Mouse (Mus musculus) heart, embryonic 14.5 days (tissue): ENCODE data around the gene Cpsf3. TPM values are rescaled to one million over a fixed set of nuclear protein-coding genes. Genes with fewer than 3 reads are reported as not detected.

ENCODE experiments used
- ATAC-seq: fragments of 200-750 bp; cut with Nextera tagmentation; 2 replicates; pipeline ENCODE4 v1.8.0; 2017; ENCODE audit warnings: low read depth, moderate TSS enrichment; ENCODE audit not compliant: insufficient number of reproducible peaks, insufficient read depth, low FRiP score
- H3K27ac ChIP-seq, 2 experiments: fragments of 200-500 bp in 1 of 2; fragments of 300-500 bp in 1 of 2; sonication (generic) in 1 of 2; replicated peaks in 1 of 2; 2 replicates each; pipeline ENCODE4 v1.5.1; 2012 to 2014; ENCODE audit warnings: low read depth in 2 of 2, low read length in 2 of 2, control low read depth in 1 of 2, mild to moderate bottlenecking in 1 of 2, mixed read lengths in 1 of 2; ENCODE audit not compliant: control insufficient read depth in 1 of 2, insufficient read depth in 1 of 2
- H3K27me3 ChIP-seq: fragments of 300-500 bp; sonication (generic); 2 replicates; pipeline ENCODE4 v1.6.1; 2014; ENCODE audit warnings: mild to moderate bottlenecking, low read length, control low read depth; ENCODE audit not compliant: control insufficient read depth, insufficient read depth
- H3K36me3 ChIP-seq: fragments of 300-500 bp; sonication (generic); 2 replicates; pipeline ENCODE4 v1.6.1; 2014; ENCODE audit warnings: mild to moderate bottlenecking, control low read depth, low read length, mixed read lengths; ENCODE audit not compliant: control insufficient read depth, insufficient read depth
- H3K4me1 ChIP-seq, 2 experiments: fragments of 200-500 bp in 1 of 2; fragments of 300-500 bp in 1 of 2; sonication (generic) in 1 of 2; 2 replicates each; pipeline ENCODE4 v1.6.1; 2012 to 2014; ENCODE audit warnings: low read length in 2 of 2, control low read depth in 1 of 2, mixed read lengths in 1 of 2; ENCODE audit not compliant: control insufficient read depth in 2 of 2, insufficient read depth in 2 of 2
- H3K4me2 ChIP-seq: fragments of 300-500 bp; sonication (generic); 2 replicates; pipeline ENCODE4 v1.6.1; 2014; ENCODE audit warnings: mild to moderate bottlenecking, low read length
- H3K4me3 ChIP-seq, 2 experiments: fragments of 200-500 bp in 1 of 2; fragments of 300-500 bp in 1 of 2; sonication (generic) in 1 of 2; 2 replicates each; pipeline ENCODE4 v1.5.1; 2012 to 2014; ENCODE audit warnings: low read length in 2 of 2, mild to moderate bottlenecking in 2 of 2, control low read depth in 1 of 2, low read depth in 1 of 2, moderate library complexity in 1 of 2; ENCODE audit not compliant: control insufficient read depth in 1 of 2, insufficient read depth in 1 of 2
- H3K9ac ChIP-seq: fragments of 300-500 bp; sonication (generic); 2 replicates; pipeline ENCODE4 v1.6.1; 2014; ENCODE audit warnings: mild to moderate bottlenecking, low read length
- H3K9me3 ChIP-seq: fragments of 300-500 bp; sonication (generic); 2 replicates; pipeline ENCODE4 v1.6.1; 2016; ENCODE audit warnings: low read length, control low read depth; ENCODE audit not compliant: control insufficient read depth
- WGBS: fragments of 180-500 bp; shearing (Covaris S2); extraction: QIAGEN DNeasy Blood & Tissue Kit; methylation state at CpG from one replicate; pipeline ENCODE4 v1.1.7; 2014; 5-methylcytosine and 5-hydroxymethylcytosine counted together
- polyA plus RNA-seq: library from polyadenylated mRNA; unstranded; fragments of >200 nt; fragmentation: Nextera tagmentation; extraction: Ambion mirVana; gene quantifications from 2 replicates; pipeline ENCODE4 v1.2.1, GENCODE M21; 2014

Gene Cpsf3
- polyA plus RNA-seq, 1 experiment from 2014 or later: 70.5 TPM

DNA sequence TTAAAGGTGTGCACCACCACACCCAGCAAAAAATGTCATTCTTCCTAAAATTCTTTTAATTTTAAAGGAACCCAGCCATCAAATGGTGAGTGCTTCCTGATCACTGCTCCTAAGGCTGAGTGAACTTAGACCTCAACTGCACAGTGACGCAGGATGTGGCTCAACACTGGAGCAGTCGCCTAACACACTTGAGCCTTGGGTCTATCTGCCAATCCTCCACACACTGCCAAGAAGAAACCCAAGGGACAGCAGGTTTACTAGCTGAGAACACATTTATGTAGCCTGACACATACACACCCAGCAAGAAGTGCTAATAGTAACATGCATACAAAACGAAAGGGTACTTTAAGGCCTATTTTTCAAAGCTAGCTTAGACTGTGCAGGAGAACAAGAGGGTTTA is 41.1 kb downstream of the Cpsf3 start:
- H3K4me3 ChIP-seq: no peak overlapping the region
- H3K4me1 ChIP-seq: peaks cover 8 to 9% of the 10 kb centered on the region in 2 experiments; a peak in 3 of 4 replicates
- H3K9me3 ChIP-seq: no peaks in the 10 kb centered on the region
- 88% methylated on average over 3 of the region's 3 CpGs for WGBS
- H3K27ac ChIP-seq: no peak overlapping the region
- no peak overlapping the region for H3K4me2 ChIP-seq
- H3K27me3 ChIP-seq: no peaks in the 10 kb centered on the region
- ATAC-seq: no peak
- no peak overlapping the region for H3K9ac ChIP-seq
- H3K36me3 ChIP-seq: peaks cover 94% of the 10 kb centered on the region

DNA sequence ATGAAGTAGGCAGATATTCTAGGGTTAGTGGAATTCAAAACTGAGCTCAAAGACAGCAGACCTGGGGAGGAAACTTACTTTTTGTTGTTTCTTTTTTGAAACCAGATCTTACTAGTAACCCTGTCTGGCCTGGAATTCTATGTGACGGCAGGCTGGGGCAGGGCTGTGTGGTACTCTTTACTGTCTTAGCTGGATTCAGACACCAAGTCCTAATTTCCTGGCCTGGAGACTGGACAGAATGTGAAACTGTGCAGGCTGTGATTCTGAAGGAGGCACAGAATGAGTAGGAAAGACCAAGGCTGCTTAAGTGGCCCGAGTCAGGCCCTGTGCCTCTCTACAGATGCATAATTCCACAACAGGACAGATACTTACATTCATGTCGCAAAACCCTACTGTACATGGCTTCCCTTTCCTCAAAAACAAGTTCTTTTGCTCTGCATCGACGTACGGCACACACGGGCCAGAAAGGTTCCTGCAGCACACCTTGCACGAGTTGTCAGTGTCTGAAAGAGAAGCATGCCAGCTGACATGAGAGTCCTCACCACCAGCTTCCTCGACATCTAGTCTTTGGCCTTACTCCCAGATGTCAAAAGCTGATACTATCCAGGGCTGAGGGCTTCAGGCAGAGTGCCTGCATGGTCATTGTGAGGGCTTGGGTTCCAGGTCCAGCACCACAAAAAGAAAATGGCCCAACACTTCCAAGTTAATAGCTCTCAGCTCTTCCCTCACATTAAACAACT is 44.6 kb downstream of the Cpsf3 start:
- Histone ChIP-seq H3K36me3 (peaks cover 92% of the 10 kb centered on the region), H3K4me3 (no peak overlapping the region)

DNA sequence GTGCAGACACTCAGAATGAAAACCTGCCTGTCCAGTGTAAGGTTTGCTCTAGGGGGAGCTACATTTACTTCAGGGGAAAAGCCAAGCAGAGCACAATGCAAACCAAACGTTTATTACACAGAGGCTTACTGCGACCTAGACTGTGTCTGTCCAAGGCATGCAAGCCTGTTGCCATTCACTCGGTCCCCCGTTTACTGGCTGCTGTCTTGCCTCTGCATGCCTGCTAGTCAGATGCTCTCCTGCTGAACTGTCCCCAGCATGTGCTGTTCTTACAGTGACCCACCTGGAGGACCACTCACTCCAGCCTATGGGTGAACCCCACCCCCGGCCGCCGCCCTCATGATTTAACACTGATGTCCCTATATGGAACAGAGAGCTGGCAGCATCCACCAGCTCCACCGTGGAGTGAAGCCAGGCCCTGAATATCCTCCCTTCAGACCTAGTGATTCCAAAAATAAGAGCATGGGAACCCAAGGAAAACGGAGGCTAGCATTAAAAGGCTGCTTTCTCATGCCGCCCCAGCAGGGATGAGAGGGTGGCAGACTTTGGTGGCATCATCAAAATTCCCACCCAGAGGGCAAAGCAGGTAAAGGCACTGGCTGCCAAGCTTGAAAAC is 45.9 kb downstream of the Cpsf3 start:
- no peak for ATAC-seq
- Histone ChIP-seq H3K9ac (no peak overlapping the region), H3K36me3 (peaks cover 92% of the 10 kb centered on the region), H3K4me3 (no peak overlapping the region), H3K4me2 (no peak overlapping the region), H3K9me3 (no peaks in the 10 kb centered on the region), H3K27ac (peak overlapping the region in 1 of 2 experiments; percentile 14; a peak in 1 of 4 replicates), H3K4me1 (peaks cover 8 to 9% of the 10 kb centered on the region in 2 experiments; a peak in 3 of 4 replicates), H3K27me3 (no peaks in the 10 kb centered on the region)
- WGBS: 72% methylated on average over 10 of the region's 10 CpGs

More for the DNA sequence above, 44.6 kb downstream of the Cpsf3 start:
- Histone ChIP-seq H3K9ac (no peak overlapping the region), H3K4me1 (peaks cover 8 to 9% of the 10 kb centered on the region in 2 experiments; a peak in 3 of 4 replicates), H3K4me2 (no peak overlapping the region), H3K27me3 (no peaks in the 10 kb centered on the region), H3K9me3 (no peaks in the 10 kb centered on the region), H3K27ac (peak overlapping the region; percentile 17 to 38)
- WGBS: 69% methylated on average over 9 of the region's 9 CpGs
- ATAC-seq: no peak

DNA sequence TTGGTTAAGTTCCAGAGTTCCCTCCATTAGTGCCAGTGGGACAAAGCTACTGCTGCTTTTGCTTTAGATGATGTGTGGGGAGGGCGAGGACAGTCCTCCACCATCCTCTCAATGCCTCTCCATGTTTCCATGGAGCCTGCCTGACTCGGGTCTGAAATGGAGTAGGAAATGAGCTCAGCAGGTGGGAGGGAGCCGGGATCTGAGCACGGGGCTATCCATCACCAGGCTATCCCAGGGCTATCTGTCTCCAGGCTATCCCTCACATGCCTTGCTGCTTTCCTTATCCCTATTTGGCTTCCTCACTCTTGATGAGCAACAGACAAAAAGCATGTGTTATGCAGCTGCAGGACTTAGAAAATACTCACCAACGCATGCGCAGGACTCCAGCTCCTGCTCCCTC is 46.5 kb downstream of the Cpsf3 start:
- H3K4me2 ChIP-seq: no peak overlapping the region
- H3K27ac ChIP-seq: no peak overlapping the region
- no peak overlapping the region for H3K4me3 ChIP-seq
- 82% methylated on average over 6 of the region's 6 CpGs for whole genome bisulfite sequencing
- no peaks in the 10 kb centered on the region for H3K27me3 ChIP-seq
- H3K9ac ChIP-seq: no peak overlapping the region
- H3K36me3 ChIP-seq: peaks cover 92% of the 10 kb centered on the region
- no peak for ATAC-seq
- H3K9me3 ChIP-seq: no peaks in the 10 kb centered on the region
- H3K4me1 ChIP-seq: peaks cover 8 to 9% of the 10 kb centered on the region in 2 experiments; a peak in 3 of 4 replicates

DNA sequence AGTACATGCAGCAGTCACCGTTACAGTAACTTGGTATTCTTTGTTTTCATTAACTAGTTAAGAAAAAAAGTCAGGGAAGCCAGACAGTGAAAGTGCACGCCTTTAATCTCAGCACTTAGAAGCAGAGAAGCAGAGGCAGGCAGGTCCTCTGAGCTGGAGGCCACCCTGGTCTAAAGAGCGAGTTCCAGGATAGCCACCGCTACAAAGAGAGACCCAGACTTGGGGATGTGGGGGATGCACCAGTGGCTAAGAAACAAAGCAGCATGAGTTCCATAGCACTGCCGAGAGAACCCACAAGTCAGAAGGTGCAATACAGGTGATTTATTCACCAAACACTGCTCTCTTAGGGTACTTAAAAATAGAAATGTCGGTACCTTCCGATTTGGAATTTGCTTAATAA is 47.8 kb downstream of the Cpsf3 start:
- H3K4me1 ChIP-seq: peaks cover 8 to 9% of the 10 kb centered on the region in 2 experiments; a peak in 3 of 4 replicates
- H3K4me2 ChIP-seq: no peak overlapping the region
- H3K27ac ChIP-seq: no peak overlapping the region
- H3K36me3 ChIP-seq: peaks cover 87% of the 10 kb centered on the region
- no peak for ATAC-seq
- no peak overlapping the region for H3K4me3 ChIP-seq
- WGBS: 90% methylated on average over 7 of the region's 7 CpGs
- no peaks in the 10 kb centered on the region for H3K9me3 ChIP-seq
- no peak overlapping the region for H3K9ac ChIP-seq
- no peaks in the 10 kb centered on the region for H3K27me3 ChIP-seq

DNA sequence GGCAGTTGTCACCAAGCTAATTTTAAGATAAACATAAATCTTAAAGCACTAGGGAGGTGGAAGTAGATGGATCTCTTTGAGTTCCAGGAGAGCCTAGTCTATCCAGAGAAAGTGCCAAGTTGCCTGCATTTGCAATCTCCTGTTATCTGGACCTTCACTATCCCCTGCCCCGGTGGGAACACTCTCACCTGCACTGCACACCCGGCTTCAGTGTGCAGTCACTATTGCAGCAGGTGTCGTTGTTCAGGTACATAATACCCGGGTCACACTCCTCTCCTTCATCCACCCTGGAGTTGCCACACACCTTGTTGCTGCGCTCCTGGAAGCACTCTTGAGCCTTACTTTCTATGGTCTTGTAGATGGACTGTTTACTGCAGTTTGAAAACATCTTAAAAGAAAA is 48.6 kb downstream of the Cpsf3 start:
- no peak overlapping the region for H3K27ac ChIP-seq
- no peak overlapping the region for H3K9ac ChIP-seq
- 84% methylated on average over 5 of the region's 5 CpGs for WGBS
- no peaks in the 10 kb centered on the region for H3K27me3 ChIP-seq
- ATAC-seq: no peak
- H3K4me3 ChIP-seq: no peak overlapping the region
- peaks cover 8 to 9% of the 10 kb centered on the region in 2 experiments; a peak in 3 of 4 replicates for H3K4me1 ChIP-seq
- no peak overlapping the region for H3K4me2 ChIP-seq
- no peaks in the 10 kb centered on the region for H3K9me3 ChIP-seq
- peaks cover 85% of the 10 kb centered on the region for H3K36me3 ChIP-seq

DNA sequence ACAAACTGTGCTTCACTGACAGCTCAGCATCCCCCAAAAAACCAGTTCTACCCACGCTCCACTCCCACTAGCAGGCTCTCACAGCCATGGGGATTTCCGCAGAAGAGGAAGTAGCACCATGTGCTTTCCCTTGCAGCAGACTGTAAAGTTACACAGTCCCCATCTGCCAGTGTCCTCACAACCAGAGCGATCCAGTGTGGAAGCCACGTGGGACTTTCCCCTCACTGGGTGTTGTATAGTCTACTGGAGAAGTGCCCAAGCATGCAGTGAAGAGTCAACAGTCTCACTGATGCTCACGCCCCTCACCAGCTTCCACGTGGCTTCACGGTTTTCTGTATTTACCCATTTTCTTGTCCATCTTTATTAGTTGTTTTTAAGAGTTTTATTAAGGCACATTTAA is 50.7 kb downstream of the Cpsf3 start:
- no peaks in the 10 kb centered on the region for H3K27me3 ChIP-seq
- H3K27ac ChIP-seq: no peak overlapping the region
- H3K4me1 ChIP-seq: no peaks in the 10 kb centered on the region; a peak in 1 of 4 replicates
- H3K9me3 ChIP-seq: no peaks in the 10 kb centered on the region
- no peak overlapping the region for H3K4me3 ChIP-seq
- no peak for ATAC-seq
- no peak overlapping the region for H3K4me2 ChIP-seq
- WGBS: 83% methylated on average over 7 of the region's 7 CpGs
- H3K36me3 ChIP-seq: peaks cover 89% of the 10 kb centered on the region
- H3K9ac ChIP-seq: no peak overlapping the region
